Mouse (Mus musculus) stomach, postnatal 0 days (tissue): ENCODE measurements around the gene Gsg1. TPM values are rescaled to one million over a fixed set of nuclear protein-coding genes. Genes with fewer than 3 reads are reported as not detected.

ENCODE experiments used
- ATAC-seq: fragments of 200-750 bp; cut with Nextera tagmentation; 2 replicates; pipeline ENCODE4 v1.8.0; 2017; ENCODE audit not compliant: low FRiP score, low TSS enrichment
- DNase-seq: peaks from one replicate; pipeline ENCODE4 v3.0.0-alpha.2; 2016; ENCODE audit warnings: low spot score
- H3K27ac ChIP-seq: fragments of 300-500 bp; sonication (generic); replicated peaks from 2 replicates; pipeline ENCODE4 v1.5.1; 2014; ENCODE audit warnings: mild to moderate bottlenecking, control low read depth
- H3K27me3 ChIP-seq: fragments of 300-500 bp; sonication (generic); 2 replicates; pipeline ENCODE4 v1.6.1; 2014; ENCODE audit warnings: low read length; ENCODE audit not compliant: control insufficient read depth, insufficient read depth
- H3K36me3 ChIP-seq: fragments of 300-500 bp; sonication (generic); 2 replicates; pipeline ENCODE4 v1.6.1; 2014; ENCODE audit warnings: low read length, mixed read lengths; ENCODE audit not compliant: control insufficient read depth, insufficient read depth
- H3K4me1 ChIP-seq: fragments of 300-500 bp; sonication (generic); replicated peaks from 2 replicates; pipeline ENCODE4 v1.6.1; 2014; ENCODE audit warnings: antibody characterized with exemption; ENCODE audit not compliant: control insufficient read depth, insufficient read depth
- H3K4me2 ChIP-seq: fragments of 300-500 bp; sonication (generic); replicated peaks from 2 replicates; pipeline ENCODE4 v1.6.1; 2014; ENCODE audit warnings: low read depth, mild to moderate bottlenecking, control low read depth, moderate library complexity
- H3K4me3 ChIP-seq: fragments of 300-500 bp; sonication (generic); 2 replicates; pipeline ENCODE4 v1.5.1; 2014; ENCODE audit warnings: low read depth, low read length, control low read depth
- H3K9ac ChIP-seq: fragments of 300-500 bp; sonication (generic); 2 replicates; pipeline ENCODE4 v1.6.1; 2014; ENCODE audit warnings: mild to moderate bottlenecking, low read length, control low read depth, mixed read lengths
- H3K9me3 ChIP-seq: fragments of 300-500 bp; sonication (generic); 2 replicates; pipeline ENCODE4 v1.6.1; 2016; ENCODE audit warnings: low read length; ENCODE audit not compliant: control insufficient read depth
- CTCF ChIP-seq: IDR thresholded peaks from 2 replicates; pipeline ENCODE4 v1.5.1; 2016; ENCODE audit warnings: antibody characterized with exemption, low read depth, mild to moderate bottlenecking, moderate library complexity
- EP300 ChIP-seq: optimal IDR thresholded peaks from 2 replicates; pipeline ENCODE3; 2016; ENCODE audit warnings: antibody characterized with exemption
- WGBS: fragments of 180-500 bp; shearing (Covaris S2); extraction: QIAGEN DNeasy Blood & Tissue Kit; methylation state at CpG from one replicate; pipeline ENCODE4 v1.1.7; 2014; 5-methylcytosine and 5-hydroxymethylcytosine counted together
- polyA plus RNA-seq: library from polyadenylated mRNA; unstranded; fragments of >200 nt; fragmentation: Nextera tagmentation; extraction: Ambion mirVana; gene quantifications from 2 replicates; pipeline ENCODE4 v1.2.1, GENCODE M21; 2015

The Gsg1 gene
- polyA plus RNA-seq, 1 experiment from 2014 or later, result 0.50 TPM

- Histone ChIP-seq H3K36me3 (peaks cover 5% of the 10 kb centered on the region; the same call in 1 of the 2 replicates), H3K9ac (no peak overlapping the region), H3K4me3 (no peak overlapping the region), H3K27me3 (no peaks in the 10 kb centered on the region), H3K27ac (no peak overlapping the region), H3K4me2 (no peak overlapping the region), H3K4me1 (no peaks in the 10 kb centered on the region), H3K9me3 (no peaks in the 10 kb centered on the region)
- DNase-seq, result no peak
- 79% methylated on average over 12 of the region's 12 CpGs for WGBS
- ATAC-seq, result no peak
- no peak for TF ChIP-seq CTCF
- no peak for TF ChIP-seq EP300
Observed at GRCm38 (mm10) chr6:135232443-135233182, 21.5 kb downstream of the Gsg1 start.

GRCm38 (mm10) chr6:135230586-135230985, 23.6 kb downstream of the Gsg1 start:
- H3K9me3 ChIP-seq, result no peaks in the 10 kb centered on the region
- H3K27me3 ChIP-seq, result no peaks in the 10 kb centered on the region
- no peak overlapping the region for H3K27ac ChIP-seq
- 84% methylated on average over 6 of the region's 6 CpGs for WGBS
- TF ChIP-seq EP300, result no peak
- TF ChIP-seq CTCF, result no peak
- H3K4me2 ChIP-seq, result no peak overlapping the region
- H3K36me3 ChIP-seq, result peaks cover 5% of the 10 kb centered on the region
- H3K9ac ChIP-seq, result no peak overlapping the region
- DNase-seq (no peak), ATAC-seq (no peak)
- H3K4me1 ChIP-seq, result no peaks in the 10 kb centered on the region
- H3K4me3 ChIP-seq, result no peak overlapping the region

- DNase-seq (no peak), ATAC-seq (0 out of 2 replicates have a peak, but pooled peaks have one; percentile 21)
- Histone ChIP-seq H3K9me3 (no peaks in the 10 kb centered on the region), H3K4me3 (no peak overlapping the region), H3K9ac (no peak overlapping the region), H3K36me3 (peaks cover 5% of the 10 kb centered on the region), H3K4me1 (no peaks in the 10 kb centered on the region), H3K27ac (no peak overlapping the region), H3K4me2 (no peak overlapping the region), H3K27me3 (no peaks in the 10 kb centered on the region)
- 68% methylated on average over 10 of the region's 10 CpGs for WGBS
- TF ChIP-seq EP300, result no peak
- no peak for TF ChIP-seq CTCF
Observed at GRCm38 (mm10) chr6:135228465-135228941, 25.6 kb downstream of the Gsg1 start.

DNA sequence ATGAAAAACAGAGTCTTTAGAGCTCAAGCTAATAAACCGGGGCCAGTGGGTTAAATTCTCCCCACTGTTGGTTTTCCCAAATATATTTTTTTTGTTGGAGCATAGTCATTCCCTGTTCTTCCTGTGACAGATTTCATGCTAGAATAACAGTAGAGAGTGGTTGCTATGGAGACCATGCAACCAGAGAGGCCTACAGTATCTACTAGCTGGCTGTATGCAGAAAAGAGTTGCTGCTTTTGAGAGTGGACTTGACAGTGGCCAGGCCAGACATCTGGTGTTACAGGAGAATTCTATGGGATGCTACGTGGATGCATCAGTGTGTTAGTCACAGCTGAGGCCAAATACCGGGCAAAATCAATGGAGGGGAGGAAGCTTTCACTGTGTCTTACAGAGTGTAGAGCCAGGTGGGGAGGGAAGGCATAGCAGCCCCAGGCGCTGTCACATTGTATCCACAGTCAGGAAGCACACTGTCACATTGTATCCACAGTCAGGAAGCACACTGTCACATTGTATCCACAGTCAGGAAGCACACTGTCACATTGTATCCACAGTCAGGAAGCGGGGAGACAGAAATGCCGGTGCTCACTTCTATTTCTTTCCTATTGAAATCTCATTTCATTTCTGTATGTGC, 30.2 kb downstream of the Gsg1 start:
- H3K36me3 ChIP-seq, result no peaks in the 10 kb centered on the region; the same call in 1 of the 2 replicates
- H3K9ac ChIP-seq, result no peak overlapping the region
- TF ChIP-seq EP300, result no peak
- no peak for TF ChIP-seq CTCF
- 68% methylated on average over 6 of the region's 6 CpGs for WGBS
- H3K4me3 ChIP-seq, result no peak overlapping the region
- H3K27me3 ChIP-seq, result no peaks in the 10 kb centered on the region
- ATAC-seq, result no peak
- no peaks in the 10 kb centered on the region for H3K4me1 ChIP-seq
- H3K4me2 ChIP-seq, result no peak overlapping the region
- H3K9me3 ChIP-seq, result no peaks in the 10 kb centered on the region
- no peak for DNase-seq
- H3K27ac ChIP-seq, result no peak overlapping the region

- TF ChIP-seq CTCF, result no peak
- TF ChIP-seq EP300, result no peak
- Histone ChIP-seq H3K4me1 (no peaks in the 10 kb centered on the region), H3K27me3 (no peaks in the 10 kb centered on the region), H3K36me3 (no peaks in the 10 kb centered on the region; the same call in 1 of the 2 replicates), H3K27ac (no peak overlapping the region), H3K4me2 (no peak overlapping the region), H3K9ac (no peak overlapping the region), H3K4me3 (no peak overlapping the region), H3K9me3 (no peaks in the 10 kb centered on the region)
- WGBS, result 78% methylated on average over 5 of the region's 5 CpGs
- DNase-seq, result no peak
- no peak for ATAC-seq
Observed at GRCm38 (mm10) chr6:135219916-135220315, 34.2 kb downstream of the Gsg1 start.

GRCm38 (mm10) chr6:135218330-135218729, 35.8 kb downstream of the Gsg1 start:
- no peak overlapping the region for H3K4me3 ChIP-seq
- H3K9ac ChIP-seq, result no peak overlapping the region
- no peak overlapping the region for H3K4me2 ChIP-seq
- 57% methylated on average over 8 of the region's 8 CpGs for WGBS
- TF ChIP-seq CTCF (no peak), EP300 (no peak)
- ATAC-seq (no peak), DNase-seq (no peak)
- no peak overlapping the region for H3K27ac ChIP-seq
- H3K27me3 ChIP-seq, result no peaks in the 10 kb centered on the region
- H3K36me3 ChIP-seq, result peaks cover 6% of the 10 kb centered on the region; the same call in 1 of the 2 replicates
- no peaks in the 10 kb centered on the region for H3K9me3 ChIP-seq
- no peaks in the 10 kb centered on the region for H3K4me1 ChIP-seq
